Mouse (Mus musculus) large intestine, adult 2 months (tissue): Measurements from ENCODE around the gene Ldlrap1. TPM values are rescaled to one million over a fixed set of nuclear protein-coding genes. Genes with fewer than 3 reads are reported as not detected.

Experiments used
- DNase-seq: peaks from one replicate; pipeline ENCODE4 v3.0.0-alpha.2; 2012; ENCODE audit warnings: low read depth, low spot score
- WGBS: fragments of 180-500 bp; shearing (Covaris S2); methylation state at CpG from one replicate; pipeline ENCODE4 v1.1.7; 2018; 5-methylcytosine and 5-hydroxymethylcytosine counted together
- polyA plus RNA-seq: library from polyadenylated mRNA; depleted of rRNA; stranded (reverse); fragments of >200 nt; gene quantifications from 2 replicates; pipeline ENCODE4 v1.2.3, GENCODE M21; 2012

Ldlrap1 gene
- polyA plus RNA-seq, 1 experiment: 7.3 TPM

DNA sequence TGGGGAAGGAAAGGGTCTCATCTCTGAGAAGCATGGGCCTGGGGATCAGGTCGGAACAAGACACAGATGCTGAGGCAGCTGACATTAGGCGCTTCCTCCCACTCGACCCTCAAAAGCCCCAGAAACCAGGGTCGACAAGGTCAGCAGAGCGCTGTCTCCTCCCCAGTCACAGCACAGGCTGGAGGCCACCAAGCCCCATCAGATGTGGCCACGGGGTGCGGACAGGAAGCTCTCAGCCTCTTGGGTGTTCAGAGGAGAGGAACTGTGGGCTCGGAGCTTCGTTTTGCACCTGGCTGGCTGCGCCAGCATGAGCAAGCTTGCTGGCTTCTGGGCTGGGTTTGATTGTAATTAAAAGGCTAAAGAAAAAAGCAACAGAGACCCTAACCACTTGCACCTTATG is 13.5 kb downstream of the Ldlrap1 start:
- no peak for DNase-seq
- WGBS: 68% methylated on average over 10 of the region's 10 CpGs

DNA sequence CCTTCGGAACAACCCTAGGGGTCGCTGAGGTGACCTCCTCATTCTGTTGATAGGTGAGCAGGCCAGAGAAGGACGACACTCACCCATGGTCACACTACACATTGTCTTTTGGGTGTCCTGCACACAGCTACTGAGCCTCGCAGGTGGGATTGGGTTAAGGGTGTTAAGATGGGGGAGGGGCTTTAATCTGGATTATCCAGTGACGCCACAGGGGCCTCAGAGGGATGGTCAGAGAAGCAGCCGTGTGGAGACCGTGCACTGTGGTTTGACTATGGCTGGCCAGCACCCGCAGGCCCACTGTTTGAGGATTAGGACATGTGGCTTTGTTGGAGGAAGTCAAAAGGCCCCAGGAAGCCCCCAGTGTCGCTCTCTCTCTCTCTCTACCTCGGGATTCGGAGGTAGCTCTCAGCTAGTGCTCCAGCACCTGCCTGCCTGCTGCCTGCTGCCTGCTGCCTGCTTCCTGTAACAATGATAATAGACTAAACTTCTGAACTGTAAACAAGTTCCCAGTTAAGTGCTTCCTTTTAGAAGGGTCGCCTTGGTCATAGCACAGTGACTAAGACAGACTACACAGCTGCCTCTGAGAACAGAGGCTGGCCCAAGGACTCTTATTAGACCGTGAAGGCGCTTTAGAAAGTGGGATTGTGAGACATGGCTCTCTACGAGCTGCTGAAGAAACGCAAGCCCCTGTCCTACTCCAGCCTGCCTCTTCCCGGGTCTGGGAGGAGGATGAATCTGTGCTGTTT is 14.1 kb downstream of the Ldlrap1 start:
- no peak for DNase-seq
- WGBS: 60% methylated on average over 17 of the region's 17 CpGs

DNA sequence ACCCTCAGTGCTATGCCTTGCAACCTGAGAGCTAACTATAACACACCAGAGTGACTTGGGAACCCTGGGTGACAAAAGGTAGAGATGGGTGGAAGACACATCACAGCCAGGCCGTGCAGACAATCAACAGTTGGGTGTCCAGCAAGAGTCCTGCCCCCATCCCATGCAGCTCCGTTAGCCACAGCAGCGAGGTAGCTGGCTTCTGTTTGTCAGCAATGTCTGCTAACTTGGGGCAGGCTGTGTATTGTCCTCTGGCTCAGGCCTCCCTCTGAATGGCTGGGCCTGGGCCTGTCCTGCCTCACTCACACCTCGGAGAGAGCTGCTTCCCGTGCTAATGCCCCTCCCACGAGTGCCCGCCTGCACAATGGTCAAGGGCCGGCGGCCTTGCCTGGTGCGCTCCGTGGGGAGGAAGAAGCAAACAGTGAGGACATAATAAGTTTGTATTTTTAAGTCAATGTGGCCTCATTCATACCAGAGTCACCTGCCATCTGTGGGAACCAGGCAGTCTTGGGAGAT is 14.9 kb downstream of the Ldlrap1 start:
- DNase-seq: no peak
- WGBS: 87% methylated on average over 11 of the region's 11 CpGs

DNA sequence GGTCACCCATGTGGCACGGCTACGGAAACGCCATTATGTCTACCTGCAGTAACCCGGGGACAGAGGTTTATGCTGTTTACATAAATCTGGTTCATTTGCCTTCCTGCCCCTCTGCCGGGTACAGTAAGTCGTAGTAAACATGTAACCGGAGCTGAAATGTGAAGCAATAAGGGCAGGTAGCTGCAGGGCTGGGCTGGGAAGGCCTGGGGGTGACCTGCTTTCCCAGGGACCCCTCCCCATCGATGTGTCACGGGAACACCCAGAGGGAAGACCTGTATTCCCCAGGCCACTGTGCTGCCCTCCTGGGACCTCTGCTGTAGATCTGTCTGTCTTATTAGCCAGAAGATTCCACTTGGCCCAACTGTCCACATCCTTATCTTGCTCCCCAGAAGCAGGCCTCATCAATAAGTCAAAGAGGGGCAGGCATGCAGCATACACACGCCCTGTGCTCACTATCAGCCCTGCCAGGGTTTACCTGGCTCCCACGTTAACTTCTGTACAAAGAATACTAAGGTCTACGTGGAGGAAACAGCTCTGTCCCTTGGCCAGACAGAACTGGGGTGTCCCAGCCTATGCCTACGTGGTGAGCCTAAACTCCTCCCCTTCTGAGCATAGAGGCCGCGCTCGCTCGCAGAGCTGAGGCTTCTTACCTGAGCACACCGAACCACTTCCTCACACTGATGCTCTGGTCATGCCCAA is 16.0 kb downstream of the Ldlrap1 start:
- WGBS: 64% methylated on average over 18 of the region's 18 CpGs
- DNase-seq: no peak

DNA sequence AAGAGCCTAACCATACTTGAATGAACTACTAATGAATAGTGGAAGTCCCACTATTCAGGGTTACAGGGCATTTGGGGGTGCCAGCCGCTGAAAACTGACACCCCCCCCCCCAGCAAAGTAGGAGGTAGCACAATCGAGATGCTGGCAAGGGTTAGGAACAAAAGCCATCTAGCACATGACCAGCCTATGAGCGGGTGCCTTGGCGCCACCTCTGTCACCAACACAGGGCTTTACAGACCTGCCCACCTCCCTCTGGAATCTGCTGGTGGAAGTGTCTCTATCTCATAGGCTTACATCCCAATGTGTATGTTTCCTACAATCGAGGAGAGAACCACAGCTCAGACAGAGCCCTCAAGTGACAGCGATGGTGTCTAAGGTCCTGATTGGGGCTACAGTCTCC is 17.0 kb downstream of the Ldlrap1 start:
- WGBS: 83% methylated on average over 6 of the region's 6 CpGs

DNA sequence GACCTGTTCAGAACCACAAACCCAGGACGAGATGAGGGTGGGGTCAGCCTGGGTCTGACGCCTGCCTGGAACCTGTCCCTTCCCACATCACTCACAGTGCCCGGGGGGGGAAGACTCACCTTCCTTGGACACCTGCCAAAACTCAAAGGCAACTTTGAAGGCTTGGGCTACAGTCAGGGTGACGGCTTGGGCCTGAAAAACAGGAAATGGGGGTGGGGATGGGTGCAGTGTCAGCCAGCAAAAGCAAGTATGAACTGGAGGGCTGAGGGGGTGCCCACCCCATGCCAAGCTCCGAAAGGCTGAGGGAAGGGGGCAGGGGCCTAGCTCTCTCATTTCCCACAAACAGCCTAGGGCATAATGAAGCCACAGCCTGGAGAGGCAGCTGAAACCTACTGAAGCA is 17.6 kb downstream of the Ldlrap1 start:
- WGBS: 34% methylated on average over 5 of the region's 5 CpGs
- DNase-seq: no peak

More for the DNA sequence above, 17.0 kb downstream of the Ldlrap1 start:
- DNase-seq: no peak

DNA sequence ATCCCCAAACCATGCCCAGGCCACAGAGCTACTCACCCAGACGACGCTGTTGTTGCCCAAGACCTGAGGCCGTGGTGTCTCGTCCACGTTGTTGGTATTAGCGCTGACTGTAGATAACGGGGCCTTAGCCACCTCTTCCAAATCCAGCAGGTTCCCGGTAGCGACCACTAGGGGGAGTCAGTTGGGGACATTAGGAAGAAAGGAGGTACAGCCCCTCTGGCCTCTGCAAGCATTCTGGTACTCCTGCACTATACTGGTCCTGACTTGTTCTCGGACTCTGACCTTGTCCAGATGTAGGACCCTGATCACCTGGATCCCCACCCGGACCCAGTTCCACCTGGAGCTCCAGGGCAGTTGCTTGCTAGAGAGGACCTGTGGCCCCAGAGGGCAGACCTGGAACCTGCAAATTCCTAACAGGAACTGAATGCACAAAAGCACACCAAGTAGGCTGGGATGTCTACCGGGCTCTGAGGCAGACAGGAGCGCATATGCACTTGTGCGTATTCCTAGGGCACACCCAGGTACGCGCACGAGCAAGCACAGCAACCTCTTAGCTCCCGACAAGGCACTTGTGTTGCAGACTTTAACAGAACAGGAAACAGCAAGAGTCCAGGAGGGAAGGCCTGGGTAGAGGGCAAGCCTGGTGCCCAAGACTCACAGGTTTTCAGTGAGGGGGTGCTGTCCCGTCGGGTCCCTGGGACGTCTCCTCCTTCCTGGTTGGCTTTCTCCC is 18.4 kb downstream of the Ldlrap1 start:
- no peak for DNase-seq
- WGBS: 74% methylated on average over 21 of the region's 21 CpGs

DNA sequence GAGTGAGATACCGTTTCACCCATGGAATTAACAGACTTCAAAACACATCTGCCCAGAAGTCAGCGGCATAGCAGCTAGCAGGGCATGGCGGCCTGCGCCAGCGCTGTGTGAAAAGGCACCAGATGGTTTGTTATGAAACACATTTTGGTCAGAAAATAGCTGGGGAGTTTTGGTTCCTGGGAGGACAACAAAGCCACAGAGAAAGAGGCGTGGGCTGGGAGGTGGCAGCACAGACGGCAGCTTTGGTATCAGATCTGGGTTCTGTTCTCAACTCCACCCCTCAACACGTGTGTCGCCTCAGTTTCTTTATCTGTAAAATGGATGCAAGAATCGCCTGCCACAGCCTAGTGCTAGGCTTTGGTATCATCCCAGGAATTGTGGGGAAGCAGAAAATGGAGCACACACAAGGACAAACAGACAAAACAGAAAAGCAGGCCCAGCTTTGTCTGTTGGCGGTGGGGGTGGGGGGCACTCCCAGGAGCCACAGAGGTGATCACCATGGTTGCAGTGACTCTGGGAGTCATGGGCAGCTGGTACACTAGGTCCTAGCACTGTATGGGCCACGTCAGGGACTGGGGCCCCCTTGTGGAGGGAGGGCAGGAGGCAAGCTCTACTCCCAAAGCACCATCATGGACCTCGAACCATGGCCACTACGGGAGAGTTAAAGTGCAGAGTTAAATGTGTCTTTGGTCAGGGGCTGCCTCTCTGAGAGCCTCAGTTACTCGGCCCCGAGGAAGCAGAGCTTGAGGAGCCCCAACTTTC is 21.7 kb downstream of the Ldlrap1 start:
- WGBS: 85% methylated on average over 16 of the region's 16 CpGs

DNA sequence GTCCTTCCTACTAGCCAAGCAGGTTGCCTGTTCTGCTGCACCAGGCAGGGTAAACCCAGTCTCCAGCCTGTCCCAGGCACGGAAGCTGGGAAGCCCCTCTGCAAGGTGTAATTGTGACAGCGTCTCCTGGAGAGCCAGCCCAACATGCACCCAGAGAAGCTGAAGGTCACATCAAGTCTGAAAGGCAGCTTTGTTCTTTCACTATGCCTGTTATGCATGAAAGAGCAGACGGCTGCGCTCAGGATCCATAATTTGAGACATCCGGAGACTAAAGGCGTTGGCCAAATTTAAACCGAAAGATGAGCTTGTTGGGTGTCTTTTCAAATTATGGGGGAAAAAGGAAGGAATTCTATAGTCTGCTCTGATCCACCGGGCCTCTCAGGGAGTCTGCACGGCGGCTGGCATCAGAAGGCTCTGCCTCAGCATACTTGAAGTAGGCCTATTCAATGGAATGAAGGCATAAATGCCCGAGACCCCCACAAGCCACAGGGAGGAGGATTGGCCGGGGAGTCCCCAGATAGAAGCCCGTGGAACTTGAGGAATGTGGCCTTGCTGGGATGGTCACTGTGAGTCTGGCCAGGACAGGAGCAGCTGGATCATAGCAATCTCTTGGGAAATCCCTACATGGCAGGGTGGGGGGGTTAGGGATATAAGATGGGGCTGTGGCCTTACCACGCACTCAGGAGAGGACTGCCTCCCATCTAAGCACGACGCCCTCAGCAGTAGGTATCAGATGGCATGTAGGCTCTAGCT is 23.8 kb downstream of the Ldlrap1 start:
- DNase-seq: no peak
- WGBS: 74% methylated on average over 16 of the region's 16 CpGs

More for the DNA sequence above, 21.7 kb downstream of the Ldlrap1 start:
- DNase-seq: no peak

DNA sequence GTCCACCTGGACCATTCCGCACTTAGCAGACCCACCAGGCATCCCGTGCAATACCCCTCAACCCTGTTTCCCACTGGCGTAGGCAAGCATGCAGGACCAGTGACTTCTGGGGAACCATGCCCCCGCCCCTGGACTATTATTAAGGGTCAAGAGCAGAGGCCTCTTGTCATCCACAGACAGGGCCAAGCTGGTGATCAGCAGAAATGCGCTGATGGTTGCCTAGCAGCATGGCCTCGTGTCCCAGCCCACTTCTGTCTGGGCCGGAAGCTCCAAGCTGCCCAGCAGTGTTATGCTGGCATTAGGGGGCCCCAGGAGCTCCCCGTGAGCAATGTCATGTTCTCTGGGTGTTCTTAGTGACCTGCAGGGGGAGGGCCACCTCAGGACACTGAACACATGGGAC is 25.9 kb downstream of the Ldlrap1 start:
- WGBS: 88% methylated on average over 8 of the region's 8 CpGs
- DNase-seq: no peak

DNA sequence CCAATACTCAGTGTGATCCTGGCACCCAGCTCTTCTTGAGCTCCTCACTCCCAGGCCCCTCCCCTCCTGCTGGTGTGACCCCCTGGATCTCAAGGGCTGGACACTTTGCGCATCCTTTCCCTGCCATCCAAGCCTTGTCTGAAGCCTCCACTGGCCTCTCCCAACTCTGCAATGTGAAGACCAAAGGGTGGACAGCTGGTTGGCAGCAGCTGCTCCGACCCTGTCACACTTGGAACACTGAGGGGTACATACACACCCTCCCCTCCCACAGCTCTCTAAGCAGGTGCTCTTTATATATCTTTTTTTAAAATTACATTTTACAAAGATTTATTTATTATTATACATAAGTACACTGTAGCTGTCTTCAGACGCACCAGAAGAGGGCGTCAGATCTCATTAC is 27.6 kb downstream of the Ldlrap1 start:
- 94% methylated on average over 4 of the region's 4 CpGs for WGBS

DNA sequence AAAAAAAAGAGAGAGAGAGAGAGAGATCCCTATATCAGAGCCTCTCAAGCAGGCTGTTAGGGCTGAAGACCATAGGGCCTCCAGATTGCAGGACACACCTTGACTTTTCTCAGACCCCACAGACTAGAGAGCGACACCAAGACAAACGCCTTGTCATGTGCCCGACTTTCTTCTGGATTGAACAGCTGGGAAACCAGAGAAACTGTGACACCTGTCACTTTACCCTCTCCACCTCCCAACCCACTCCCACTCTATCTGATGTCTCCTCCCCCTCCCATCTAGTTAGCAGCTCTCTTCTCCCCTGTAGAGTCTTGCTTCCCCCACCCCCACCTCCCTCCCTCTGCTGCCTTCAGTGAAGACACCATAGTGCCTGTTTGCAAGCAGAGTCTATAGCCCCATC is 28.3 kb downstream of the Ldlrap1 start:
- DNase-seq: no peak
- WGBS: 85% methylated on average over 3 of the region's 3 CpGs

More for the DNA sequence above, 27.6 kb downstream of the Ldlrap1 start:
- no peak for DNase-seq

DNA sequence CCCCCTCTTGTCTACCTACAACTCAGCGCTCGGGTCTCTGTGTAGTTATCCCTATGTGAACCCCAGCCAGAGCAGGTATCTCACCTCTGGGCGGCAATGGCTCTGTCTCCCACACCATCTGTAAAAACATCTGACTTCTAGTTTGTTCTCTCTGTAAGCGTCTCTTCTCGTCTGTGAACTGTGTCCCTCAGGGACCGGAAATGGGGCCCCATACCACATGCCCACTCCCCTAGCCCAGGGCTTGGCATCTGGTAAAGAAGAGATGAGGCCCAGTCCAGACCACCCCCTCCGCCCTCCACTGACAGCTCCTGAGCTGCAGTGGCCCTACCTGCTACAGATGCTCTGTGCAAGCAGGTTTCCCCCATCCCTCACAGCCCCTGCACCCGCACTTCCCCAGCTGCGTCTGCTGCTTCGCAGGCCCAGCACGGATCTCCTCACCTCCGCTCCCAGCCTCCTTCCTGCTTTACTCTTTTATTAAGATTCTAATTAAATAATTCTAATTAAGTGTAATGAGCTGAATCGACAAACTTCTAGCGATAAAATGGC is 30.4 kb downstream of the Ldlrap1 start:
- DNase-seq: no peak
- WGBS: 83% methylated on average over 14 of the region's 14 CpGs

DNA sequence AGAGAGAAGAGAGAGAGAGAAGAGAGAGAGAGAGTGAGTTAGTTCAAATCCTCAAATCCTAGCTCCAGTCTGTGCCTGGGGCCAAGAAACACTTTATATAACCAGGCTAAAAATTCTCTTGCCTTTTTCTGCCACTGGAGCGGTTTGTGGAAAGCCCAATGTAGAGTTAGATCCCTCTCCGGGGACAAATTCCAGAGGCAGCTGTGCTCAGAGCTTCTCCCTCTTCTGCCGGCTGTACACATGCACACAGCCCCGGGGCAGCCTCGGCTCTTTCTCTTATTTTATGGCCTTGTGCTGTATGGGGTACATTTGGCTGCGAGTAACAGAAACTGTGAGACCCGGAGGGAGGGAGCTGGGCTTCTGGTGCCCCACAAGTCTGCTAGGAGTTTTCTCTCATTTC is 31.7 kb downstream of the Ldlrap1 start:
- no peak for DNase-seq
- WGBS: 55% methylated on average over 7 of the region's 7 CpGs

DNA sequence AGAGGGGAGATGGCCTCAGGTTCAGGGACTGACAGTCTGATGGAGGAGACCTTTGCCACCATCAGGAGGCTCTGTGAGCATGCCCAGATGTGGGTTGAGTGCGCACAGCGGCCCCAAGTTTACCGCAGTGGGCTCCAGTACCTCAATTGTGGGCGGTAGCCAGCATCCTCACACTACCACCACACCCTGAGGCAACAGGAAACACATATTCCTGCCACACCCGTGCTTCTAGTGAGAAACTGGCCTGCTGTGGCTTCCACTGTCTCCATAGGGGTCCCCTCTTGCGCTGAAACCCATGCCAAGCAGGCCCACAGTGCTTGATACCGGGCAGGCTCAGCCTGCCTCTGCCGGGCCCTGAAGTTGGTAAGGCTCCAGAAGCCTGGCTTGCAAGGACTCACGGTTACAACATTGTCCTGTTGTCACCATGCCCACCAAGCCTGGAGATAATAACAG is 33.2 kb downstream of the Ldlrap1 start:
- DNase-seq: no peak
- 19% methylated on average over 9 of the region's 9 CpGs for WGBS

DNA sequence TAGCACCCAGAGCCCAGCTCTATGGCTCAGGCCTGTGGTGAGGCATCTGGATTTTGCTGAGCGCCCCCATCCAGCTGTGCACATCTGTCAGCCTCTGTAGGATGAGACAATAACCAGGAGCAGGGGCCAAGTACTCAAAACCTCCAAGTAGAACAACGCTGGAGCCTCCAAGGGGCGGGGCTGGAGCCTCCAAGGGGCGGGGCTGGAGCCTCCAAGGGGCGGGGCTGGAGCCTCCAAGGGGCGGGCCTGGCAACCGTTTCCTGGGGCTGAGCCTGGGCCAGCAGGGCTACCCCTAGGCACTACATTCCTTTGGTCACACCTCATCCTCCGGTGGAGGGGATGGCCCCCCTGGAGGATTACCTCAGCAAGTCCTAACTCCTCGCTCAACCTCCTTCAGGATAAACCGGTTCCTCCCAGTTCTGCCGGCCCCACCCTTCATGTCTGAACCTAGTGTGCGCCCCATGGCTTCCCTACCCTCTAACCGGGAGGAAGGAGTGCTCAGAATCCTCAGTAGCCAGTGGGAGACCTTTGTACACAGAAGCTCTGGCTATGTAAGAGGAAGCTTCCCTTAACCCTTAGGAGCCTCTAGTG is 33.7 kb downstream of the Ldlrap1 start:
- 2% methylated on average over 13 of the region's 13 CpGs for WGBS
- no peak for DNase-seq

DNA sequence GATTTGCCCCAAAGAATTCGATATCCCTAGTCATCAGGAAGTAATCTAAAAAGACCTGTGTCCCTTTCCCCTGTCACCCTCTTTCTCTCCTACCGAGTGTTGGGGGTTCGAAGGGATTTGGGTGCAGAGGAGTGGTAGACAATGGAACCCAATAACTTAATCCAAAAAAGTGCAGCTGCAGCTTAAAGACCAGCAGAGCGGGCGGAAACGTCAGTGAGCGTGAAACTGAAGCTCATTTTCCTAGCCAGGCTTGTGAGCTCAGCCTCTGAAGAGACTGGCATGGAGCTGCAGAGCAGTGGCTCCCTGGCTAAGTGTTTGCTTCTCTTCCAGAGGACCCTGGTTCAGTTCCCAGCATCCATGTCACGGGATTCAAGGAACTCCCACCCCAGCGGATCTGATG is 34.5 kb downstream of the Ldlrap1 start:
- WGBS: 68% methylated on average over 9 of the region's 9 CpGs
- DNase-seq: no peak

DNA sequence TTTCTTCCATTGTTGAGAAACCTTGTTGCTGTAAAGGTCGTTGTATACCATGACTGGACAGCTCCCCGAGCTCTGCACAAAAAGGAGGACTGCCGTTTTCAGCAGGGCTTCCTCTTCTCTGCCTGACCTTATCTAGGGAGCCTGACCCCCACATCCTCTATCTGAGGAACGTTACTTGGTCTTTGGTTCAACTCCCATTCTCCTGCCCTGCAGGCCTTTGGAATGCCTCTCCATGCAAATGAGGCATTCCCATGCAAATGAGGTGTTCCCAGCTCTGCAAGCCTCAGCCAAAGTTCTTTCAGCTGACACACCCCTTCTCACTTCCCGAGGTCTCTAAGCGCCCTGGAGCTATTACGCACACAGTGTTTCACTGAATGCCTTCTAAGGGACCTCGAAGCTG is 37.7 kb downstream of the Ldlrap1 start:
- 13% methylated on average over 8 of the region's 8 CpGs for WGBS
- DNase-seq: no peak
